In genomic region chr13:20150130-20150835, GRCm38 (mm10) we compare ENCODE assay signal across 13 mouse cellular contexts. TPM values are rescaled to one million over a fixed set of nuclear protein-coding genes. Genes with fewer than 3 reads are reported as not detected.
A peak's percentile ranks its signal among the peaks of the same experiment; 100 is the strongest.
DNase-seq lines count a peak whose midpoint lies in the region; ATAC-seq and TF ChIP-seq lines count a peak whose summit lies in the region.
"Had no signal": no experiment of that assay in that cellular context is flagged by ENCODE, and none has a peak within 500 bp of the region (broad histone marks: within the 10 kb centered on the region; RNA-seq: fewer than 3 reads in every experiment).

No protein-coding gene starts in this region.

- no peak overlapping the region for H3K4me2 ChIP-seq in hindbrain, postnatal 0 days (ENCODE audit: low read depth, low read length)
- H3K4me2 ChIP-seq in liver, embryonic 14.5 days (ENCODE audit: low read depth), result peak overlapping the region; percentile 80

- H3K27ac ChIP-seq in hindbrain, postnatal 0 days, result no peak overlapping the region
- no peak overlapping the region for H3K27ac ChIP-seq in hindbrain, embryonic 10.5 days
- H3K27ac ChIP-seq in MEL (ENCODE audit: control insufficient read depth, low read depth, low read length), result no peak overlapping the region
- H3K27ac ChIP-seq in liver, embryonic 14.5 days, result peak overlapping the region; percentile 97

- intact Hi-C loops in gastrocnemius, postnatal 36 days (cut with DNase I), result no loop called here

- ATAC-seq in hindbrain, postnatal 0 days, result peak; percentile 50
- ATAC-seq in liver, embryonic 14.5 days (ENCODE audit: insufficient read depth), result peak; percentile 98

- no peak for TF ChIP-seq CTCF in hindbrain, postnatal 0 days (IDR thresholded peaks at IDR 0.05; ENCODE audit: low read depth)
- TF ChIP-seq CTCF in MEL (IDR thresholded peaks at IDR 0.05 in 2 of 3, conservative IDR thresholded peaks at IDR 0.05 in 1 of 3; ENCODE audit: control insufficient read depth in 1 of 3, insufficient read depth in 1 of 3, low read depth in 2 of 3, low read length in 3 of 3, poor library complexity in 1 of 3, severe bottlenecking in 1 of 3), result no peak
- no peak for TF ChIP-seq CTCF in liver, embryonic 14.5 days (IDR thresholded peaks at IDR 0.05; ENCODE audit: low read depth)

- DNase-seq in hindbrain, postnatal 0 days (ENCODE audit: low spot score), result no peak
- DNase-seq in hindbrain, embryonic 10.5 days (ENCODE audit: low spot score), result no peak
- DNase-seq in MEL (ENCODE audit: low read depth, low spot score), result peak; percentile 44
- peak; percentile 67 for DNase-seq in c-Kit-negative CD71-positive TER-119-positive erythroid progenitor cells, embryonic 14.5 days (ENCODE audit: low read depth, low spot score)
- DNase-seq in liver, embryonic 14.5 days (ENCODE audit: low read depth in 3 of 3, low spot score in 3 of 3), result peak; percentile 88 to 91 (median 90)
- DNase-seq in cerebellum, postnatal 10 days, result no peak
- no peak for DNase-seq in gastrocnemius, postnatal 36 days
- no peak for DNase-seq in adrenal gland, adult 18-20 months (ENCODE audit: low spot score in 2 of 2)
- DNase-seq: adrenal gland, postnatal 25 days; cerebellum, postnatal 25 days; heart, postnatal 4 days; lung, postnatal 14 days had no signal

- no peaks in the 10 kb centered on the region for H3K27me3 ChIP-seq in hindbrain, postnatal 0 days (ENCODE audit: insufficient read depth, low read length)
- H3K27me3 ChIP-seq in hindbrain, embryonic 10.5 days (ENCODE audit: insufficient read depth, poor library complexity, severe bottlenecking), result no peaks in the 10 kb centered on the region
- no peaks in the 10 kb centered on the region for H3K27me3 ChIP-seq in MEL (ENCODE audit: control insufficient read depth in 1 of 2, insufficient read depth in 2 of 2, low read length in 2 of 2)
- H3K27me3 ChIP-seq in liver, embryonic 14.5 days (ENCODE audit: control insufficient read depth, insufficient read depth, low read length), result no peaks in the 10 kb centered on the region
- H3K27me3 ChIP-seq: CH12.LX had no signal

- H3K36me3 ChIP-seq in hindbrain, postnatal 0 days (ENCODE audit: insufficient read depth, low read length), result no peaks in the 10 kb centered on the region
- H3K36me3 ChIP-seq in hindbrain, embryonic 10.5 days, result no peaks in the 10 kb centered on the region
- peaks cover 0 to 3% of the 10 kb centered on the region in 2 experiments; a peak in 1 of 4 replicates for H3K36me3 ChIP-seq in MEL (ENCODE audit: control insufficient read depth in 1 of 2, insufficient read depth in 2 of 2, low read length in 2 of 2)
- H3K36me3 ChIP-seq in liver, embryonic 14.5 days (replicated peaks; ENCODE audit: control insufficient read depth, insufficient read depth, low read depth), result no peaks in the 10 kb centered on the region

- no peak for TF ChIP-seq POLR2A in MEL (IDR thresholded peaks at IDR 0.05; ENCODE audit: control insufficient read depth in 1 of 2, insufficient read depth in 1 of 2, low read depth in 1 of 2, low read length in 2 of 2, poor library complexity in 1 of 2)

- no peak overlapping the region for H3K4me3 ChIP-seq in hindbrain, postnatal 0 days (ENCODE audit: low read length)
- no peak overlapping the region for H3K4me3 ChIP-seq in hindbrain, embryonic 10.5 days
- no peak overlapping the region for H3K4me3 ChIP-seq in MEL (ENCODE audit: control insufficient read depth in 1 of 2, insufficient read depth in 1 of 2, low read depth in 2 of 2, low read length in 2 of 2)
- peak overlapping the region; percentile 28 to 37 for H3K4me3 ChIP-seq in liver, embryonic 14.5 days (ENCODE audit: insufficient read depth in 1 of 2, low read depth in 2 of 2, low read length in 2 of 2)

- TF ChIP-seq EP300 in MEL (IDR thresholded peaks at IDR 0.05; ENCODE audit: low read depth in 1 of 2, low read length in 2 of 2), result peak in 1 of 2 experiments; percentile 47; a peak in 2 of 4 replicates
- TF ChIP-seq EP300 in liver, embryonic 14.5 days (IDR thresholded peaks at IDR 0.05; ENCODE audit: low read depth), result peak; percentile 98

- no peak overlapping the region for H3K9ac ChIP-seq in hindbrain, postnatal 0 days (replicated peaks; ENCODE audit: low read length)
- no peak overlapping the region for H3K9ac ChIP-seq in MEL (ENCODE audit: control insufficient read depth, low read depth, low read length, poor library complexity, severe bottlenecking)
- H3K9ac ChIP-seq in liver, embryonic 14.5 days (replicated peaks), result peak overlapping the region; percentile 64

- 85% methylated on average over 11 of the region's 11 CpGs for WGBS in hindbrain, postnatal 0 days
- 86% methylated on average over 11 of the region's 11 CpGs for WGBS in hindbrain, embryonic 10.5 days
- WGBS in liver, embryonic 14.5 days (ENCODE audit: insufficient replicate concordance), result 16% methylated on average over 11 of the region's 11 CpGs

- H3K4me1 ChIP-seq in hindbrain, postnatal 0 days (ENCODE audit: insufficient read depth, low read length), result no peaks in the 10 kb centered on the region
- H3K4me1 ChIP-seq in hindbrain, embryonic 10.5 days (replicated peaks), result peaks cover 4% of the 10 kb centered on the region; the same call in 1 of the 2 replicates
- H3K4me1 ChIP-seq in MEL (ENCODE audit: control insufficient read depth in 1 of 2, insufficient read depth in 2 of 2, low read length in 2 of 2), result peaks cover 0 to 8% of the 10 kb centered on the region in 2 experiments; a peak in 1 of 4 replicates
- peaks cover 66 to 68% of the 10 kb centered on the region in 2 experiments for H3K4me1 ChIP-seq in liver, embryonic 14.5 days (replicated peaks; ENCODE audit: control insufficient read depth in 2 of 2, insufficient read depth in 2 of 2, low read length in 1 of 2)

- no peak for TF ChIP-seq RAD21 in MEL (IDR thresholded peaks at IDR 0.05; ENCODE audit: low read depth, low read length)

- H3K9me3 ChIP-seq in hindbrain, postnatal 0 days (ENCODE audit: low read length), result no peaks in the 10 kb centered on the region
- no peaks in the 10 kb centered on the region for H3K9me3 ChIP-seq in hindbrain, embryonic 10.5 days
- H3K9me3 ChIP-seq in MEL (replicated peaks; ENCODE audit: insufficient read depth, low read length), result no peaks in the 10 kb centered on the region
- no peaks in the 10 kb centered on the region for H3K9me3 ChIP-seq in liver, embryonic 14.5 days (ENCODE audit: control insufficient read depth, low read length)

- no peaks in the 10 kb centered on the region for H3K79me2 ChIP-seq in MEL (ENCODE audit: control insufficient read depth, insufficient read depth, low read length, poor library complexity)

TF ChIP-seq in MEL, 35 proteins besides CTCF, POLR2A, EP300 and RAD21:
- TF ChIP-seq TCF12 (IDR thresholded peaks at IDR 0.05; ENCODE audit: low read depth, low read length) (peak; percentile 48; the same call in 1 of the 2 replicates), ETS1 (IDR thresholded peaks at IDR 0.05; ENCODE audit: low read depth, low read length) (no peak), ZMIZ1 (IDR thresholded peaks at IDR 0.05; ENCODE audit: low read depth, low read length) (no peak), TAL1 (IDR thresholded peaks at IDR 0.05; ENCODE audit: low read length) (peak; percentile 73), GATA1 (IDR thresholded peaks at IDR 0.05; ENCODE audit: low read depth, low read length) (peak; percentile 59; the same call in 1 of the 2 replicates), POLR2AphosphoS2 (IDR thresholded peaks at IDR 0.05; ENCODE audit: low read length) (no peak), RCOR1 (IDR thresholded peaks at IDR 0.05; ENCODE audit: low read depth, low read length) (no peak), MAFK (IDR thresholded peaks at IDR 0.05; ENCODE audit: borderline replicate concordance, low read depth, low read length) (no peak)

RNA-seq across cellular contexts. Expression of gene Elmo1, which starts 59.9 kb away (rescaled TPM):
- total RNA-seq in hindbrain, postnatal 0 days (2014; rRNA removed), result 31.1 and 35.8 TPM in 2 replicates
- polyA plus RNA-seq in hindbrain, postnatal 0 days (2015; fragmentation: Nextera tagmentation; extraction: Ambion mirVana), result 37.4 and 37.5 TPM in 2 replicates
- polyA plus RNA-seq in hindbrain, embryonic 10.5 days (2016; fragmentation: Nextera tagmentation; extraction: Ambion mirVana), result 12.5 and 19.2 TPM in 2 replicates
- total RNA-seq in MEL (2012; rRNA removed), result 5.2 and 6.1 TPM in 2 replicates
- 1 to 10 TPM in 1 of 2 experiments, not detected in 1; 7.6 TPM for polyA plus RNA-seq in MEL (2012; ENCODE audit: insufficient read depth in 1 of 2, insufficient read length in 2 of 2, low read depth in 1 of 2, low replicate concordance in 2 of 2, missing spikeins in 1 of 2)
- 2.4 and 3.0 TPM in 2 replicates for polyA plus RNA-seq in liver, embryonic 14.5 days (2012; rRNA removed)
- 3.5 and 3.9 TPM in 2 replicates for polyA plus RNA-seq in liver, embryonic 14.5 days (2014; fragmentation: Nextera tagmentation; extraction: Ambion mirVana)
- 1 to 10 TPM; 4.3 to 5.2 TPM for total RNA-seq in gastrocnemius, postnatal 36 days (2021)
- 10 to 100 TPM in 1 of 2 experiments, 1 to 10 TPM in 1; 8.9 to 14.4 TPM for total RNA-seq in adrenal gland, adult 18-20 months (2021)

Comparison
In these comparisons a context has a peak if more than half of its experiments do, and no peak if none do; other contexts are left out.
1. DNase-seq: peak in MEL (single experiment), c-Kit-negative CD71-positive TER-119-positive erythroid progenitor cells, embryonic 14.5 days (single experiment) and liver, embryonic 14.5 days (3 of 3); none in hindbrain, postnatal 0 days (single experiment), hindbrain, embryonic 10.5 days (single experiment), cerebellum, postnatal 10 days (0 of 2), gastrocnemius, postnatal 36 days (0 of 2) and adrenal gland, adult 18-20 months (0 of 2).
2. H3K4me3 ChIP-seq: peak in liver, embryonic 14.5 days (2 of 2); none in hindbrain, postnatal 0 days (single experiment), hindbrain, embryonic 10.5 days (single experiment) and MEL (0 of 2).